Mouse (Mus musculus) regulatory T cell (primary cell): ENCODE data around the gene Pspc1.

Source experiments
- in situ Hi-C: fragments of 300-600 bp; cut with MboI, MseI; formaldehyde crosslinking; loops from one replicate; pipeline ENCODE4 v1.15.1; 2025; ENCODE audit warnings: high pct_unique_total_duplicates

The Pspc1 gene

GRCm38 (mm10) chr14:56702644-56703043 is 75.5 kb downstream of the Pspc1 start:
- in situ Hi-C loops = no loop called here

- in situ Hi-C loops = loop anchor here (25.0 kb wide), 1 partner anchor 889 kb away; no protein-coding TSS in a partner anchor
Measured at GRCm38 (mm10) chr14:56697836-56698235, 80.3 kb downstream of the Pspc1 start.

GRCm38 (mm10) chr14:56695495-56695894 is 82.6 kb downstream of the Pspc1 start:
- in situ Hi-C loops = loop anchor here (25.0 kb wide), 1 partner anchor 892 kb away; no protein-coding TSS in a partner anchor

- in situ Hi-C loops = loop anchor here (25.0 kb wide), 1 partner anchor 898 kb away; no protein-coding TSS in a partner anchor
Measured at GRCm38 (mm10) chr14:56689766-56690165, 88.3 kb downstream of the Pspc1 start.

- in situ Hi-C loops = loop anchor here (25.0 kb wide), 1 partner anchor 898 kb away; no protein-coding TSS in a partner anchor
Measured at GRCm38 (mm10) chr14:56689116-56689515, 89.0 kb downstream of the Pspc1 start.

- in situ Hi-C loops = loop anchor here (25.0 kb wide), 1 partner anchor 902 kb away; no protein-coding TSS in a partner anchor
Measured at GRCm38 (mm10) chr14:56685426-56685825, 92.7 kb downstream of the Pspc1 start.
